Mouse (Mus musculus): Measurements from ENCODE around the gene Rab21.

Rab21 gene

DNA sequence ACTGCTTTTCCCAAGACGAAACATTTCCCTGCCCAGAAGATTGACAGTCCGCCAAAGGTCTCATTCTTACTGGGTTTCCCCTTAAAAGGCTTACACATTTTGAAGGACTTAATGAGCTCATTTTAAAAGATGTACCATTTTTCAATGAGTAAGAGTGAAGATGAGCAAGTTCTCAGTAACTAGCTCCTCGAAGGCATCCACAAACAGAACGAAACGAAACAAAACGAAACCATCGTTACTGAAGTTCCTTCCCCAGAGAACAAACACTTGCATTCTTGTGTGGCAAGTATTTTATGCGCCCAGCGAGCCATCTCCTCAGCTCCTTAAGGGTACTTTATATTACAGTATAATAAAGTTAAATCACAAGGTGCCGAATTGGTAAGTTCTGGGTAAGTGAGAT is 34.0 kb downstream of the Rab21 start:
- DNase-seq (ENCODE audit: low spot score in 2 of 2), result no peak

DNA sequence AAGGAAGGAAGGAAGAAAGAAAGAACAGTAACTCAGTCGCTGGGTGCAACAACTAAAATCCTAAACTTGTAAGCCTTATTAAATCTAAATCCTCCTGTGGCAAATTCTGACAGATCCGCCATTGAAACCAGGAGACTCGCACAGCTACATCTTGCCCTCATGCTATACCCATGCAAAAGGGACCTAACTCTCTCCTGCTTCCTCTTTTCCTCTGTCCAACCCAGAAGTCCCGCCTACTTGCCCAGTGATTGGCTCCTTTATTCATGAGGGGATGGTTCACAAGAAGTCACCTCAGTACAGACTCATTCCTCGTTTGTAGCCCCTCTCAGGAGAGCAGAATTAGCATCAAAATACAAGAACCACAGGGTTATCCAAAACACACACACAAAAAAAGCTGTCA is 43.7 kb downstream of the Rab21 start:
- DNase-seq (ENCODE audit: low spot score in 2 of 2), result no peak

DNA sequence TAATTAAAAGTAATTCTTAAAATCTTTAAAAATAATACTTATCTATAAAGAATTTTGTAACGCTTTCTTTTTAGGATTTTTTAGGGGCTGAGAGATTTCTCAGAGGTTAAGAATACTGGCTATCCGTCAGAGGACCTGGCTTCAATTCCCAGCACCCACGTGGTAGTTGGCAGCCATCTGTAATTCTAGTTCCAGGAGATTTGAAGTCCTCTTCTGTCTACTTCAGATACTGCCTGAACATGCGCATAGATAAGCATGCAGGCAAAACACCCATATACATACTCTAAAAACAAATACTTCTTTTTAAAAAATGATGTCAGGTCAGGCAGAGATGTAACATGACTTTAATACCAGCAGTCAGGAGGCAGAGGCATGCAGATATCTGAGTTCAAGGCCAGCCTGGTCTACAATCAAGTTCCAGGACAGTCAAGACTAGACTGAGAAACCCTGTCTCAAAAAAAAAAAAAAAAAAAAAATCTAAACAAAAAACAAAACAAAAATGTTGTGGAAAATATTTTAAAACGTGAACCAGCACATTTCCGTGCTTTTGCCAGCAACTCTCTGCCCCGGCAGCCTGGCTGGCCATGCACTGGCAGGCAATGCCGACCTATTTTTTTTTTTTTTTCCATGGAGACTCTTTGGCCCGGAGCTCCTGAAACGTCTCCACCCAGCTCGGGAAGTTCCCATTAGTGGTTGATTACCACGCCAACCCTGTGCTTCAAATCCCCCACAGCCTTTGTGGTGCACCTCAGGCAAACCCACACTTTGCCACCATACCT is 44.6 kb downstream of the Rab21 start:
- DNase-seq (ENCODE audit: low spot score in 2 of 2), result no peak

DNA sequence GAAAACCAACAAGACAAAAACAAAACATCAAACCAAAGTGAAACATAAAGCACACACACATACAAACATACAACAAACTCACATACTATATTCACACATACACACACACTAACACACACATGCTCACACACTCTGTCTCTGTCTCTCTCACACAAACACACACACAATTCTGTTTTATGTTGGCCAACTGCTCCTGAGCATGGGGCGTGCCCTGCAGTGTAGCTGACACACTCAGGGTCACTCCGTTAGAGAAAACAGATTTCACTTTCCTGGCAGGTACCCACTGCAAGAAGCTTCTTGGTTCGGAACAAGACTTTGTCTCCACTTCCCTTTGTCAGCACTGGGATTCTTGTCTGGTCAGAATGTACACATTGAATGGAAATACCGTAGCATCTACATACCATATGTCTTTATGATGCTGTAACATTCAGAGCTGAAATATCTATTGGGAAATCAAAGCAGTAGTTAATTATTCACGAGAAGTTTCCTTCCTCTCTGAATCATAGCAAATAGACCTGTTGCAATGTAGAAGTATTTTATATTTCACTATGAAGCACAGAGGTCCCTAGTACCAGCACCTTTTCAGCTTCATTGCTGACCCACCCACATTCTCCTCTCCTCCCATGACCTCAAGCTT is 52.4 kb downstream of the Rab21 start:
- no peak for DNase-seq (ENCODE audit: low spot score in 2 of 2)

DNA sequence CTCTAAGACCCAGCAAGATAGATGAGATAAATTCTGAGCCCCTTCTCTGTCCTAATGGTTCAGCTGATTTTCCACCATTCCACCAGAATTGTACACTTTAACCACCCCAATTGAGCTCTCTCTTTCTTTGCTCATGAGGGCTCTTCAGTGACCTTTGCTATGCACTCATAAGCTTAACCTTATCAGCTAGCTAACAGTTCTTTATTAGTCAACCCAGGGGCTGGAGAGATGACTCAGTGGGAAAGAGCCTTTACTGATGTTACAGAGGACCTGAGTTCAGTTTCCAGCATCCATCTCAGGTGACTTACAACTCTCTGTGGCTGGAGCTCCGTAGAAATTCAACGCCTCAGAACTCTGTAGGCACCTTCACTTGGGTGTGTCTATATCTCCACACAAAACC is 53.1 kb downstream of the Rab21 start:
- DNase-seq (ENCODE audit: low spot score in 2 of 2), result no peak

- DNase-seq (ENCODE audit: low spot score in 2 of 2), result no peak
These were observed 54.0 kb downstream of the Rab21 start for GRCm38 (mm10) chr10:115261428-115261827.

DNA sequence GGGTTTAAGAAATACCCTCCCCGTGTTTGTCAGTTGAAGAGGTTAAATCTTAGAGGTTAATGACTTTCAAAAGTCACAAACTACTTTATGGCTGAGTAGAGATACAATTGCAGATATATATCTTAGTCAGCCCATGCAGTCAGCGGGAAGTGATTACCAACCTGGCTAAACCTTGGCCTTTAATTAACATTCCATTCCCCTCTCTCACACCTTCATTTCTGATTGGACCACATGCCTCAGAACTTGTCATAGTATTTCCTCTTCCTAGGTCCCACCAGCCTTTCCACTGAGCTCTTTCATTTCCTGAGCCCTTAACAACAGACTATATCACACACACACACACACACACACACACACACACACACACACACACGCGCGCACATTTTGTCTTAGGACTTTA is 59.2 kb downstream of the Rab21 start:
- no peak for DNase-seq (ENCODE audit: low spot score in 2 of 2)

DNA sequence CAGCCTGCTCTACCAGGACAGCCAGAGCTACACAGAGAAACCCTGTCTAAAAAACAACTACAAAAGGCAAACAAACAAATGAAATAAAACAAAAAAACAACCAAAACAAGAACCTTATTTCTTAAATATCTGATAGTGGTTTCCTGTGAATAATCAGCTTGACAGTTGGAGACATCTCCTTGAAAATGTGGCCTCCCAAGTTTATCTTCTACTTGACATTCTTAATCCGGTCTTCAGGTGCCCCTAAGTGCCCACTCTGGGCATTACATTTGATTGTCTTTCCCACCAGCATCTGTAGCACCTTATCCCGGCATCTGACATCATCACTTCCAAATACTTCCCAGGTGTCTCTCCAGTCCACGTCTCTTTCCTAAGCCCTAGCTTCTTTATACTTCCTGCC is 61.9 kb downstream of the Rab21 start:
- no peak for DNase-seq (ENCODE audit: low spot score in 2 of 2)

DNA sequence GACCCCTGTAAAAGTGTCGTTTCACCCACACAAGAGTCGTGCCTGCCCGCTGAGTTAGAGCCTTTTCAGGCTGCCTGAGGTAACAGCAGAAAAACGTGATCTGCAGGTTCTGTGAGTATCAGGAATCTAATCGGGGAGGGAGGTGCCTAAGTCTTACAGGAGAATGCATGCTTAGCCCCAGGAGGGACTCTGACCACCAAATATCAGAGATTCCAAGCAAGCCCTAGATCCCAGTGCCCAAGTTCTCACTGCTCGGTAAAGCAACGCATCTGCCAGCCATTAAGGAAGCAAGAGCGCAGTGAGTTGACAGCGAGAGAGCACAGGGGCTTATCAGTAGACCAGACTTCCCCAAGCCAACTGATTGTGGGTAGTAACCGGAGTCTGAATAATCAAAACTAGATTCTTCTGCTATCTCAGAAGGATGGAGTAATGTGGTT is 63.1 kb downstream of the Rab21 start:
- no peak for DNase-seq (ENCODE audit: low spot score in 2 of 2)

DNA sequence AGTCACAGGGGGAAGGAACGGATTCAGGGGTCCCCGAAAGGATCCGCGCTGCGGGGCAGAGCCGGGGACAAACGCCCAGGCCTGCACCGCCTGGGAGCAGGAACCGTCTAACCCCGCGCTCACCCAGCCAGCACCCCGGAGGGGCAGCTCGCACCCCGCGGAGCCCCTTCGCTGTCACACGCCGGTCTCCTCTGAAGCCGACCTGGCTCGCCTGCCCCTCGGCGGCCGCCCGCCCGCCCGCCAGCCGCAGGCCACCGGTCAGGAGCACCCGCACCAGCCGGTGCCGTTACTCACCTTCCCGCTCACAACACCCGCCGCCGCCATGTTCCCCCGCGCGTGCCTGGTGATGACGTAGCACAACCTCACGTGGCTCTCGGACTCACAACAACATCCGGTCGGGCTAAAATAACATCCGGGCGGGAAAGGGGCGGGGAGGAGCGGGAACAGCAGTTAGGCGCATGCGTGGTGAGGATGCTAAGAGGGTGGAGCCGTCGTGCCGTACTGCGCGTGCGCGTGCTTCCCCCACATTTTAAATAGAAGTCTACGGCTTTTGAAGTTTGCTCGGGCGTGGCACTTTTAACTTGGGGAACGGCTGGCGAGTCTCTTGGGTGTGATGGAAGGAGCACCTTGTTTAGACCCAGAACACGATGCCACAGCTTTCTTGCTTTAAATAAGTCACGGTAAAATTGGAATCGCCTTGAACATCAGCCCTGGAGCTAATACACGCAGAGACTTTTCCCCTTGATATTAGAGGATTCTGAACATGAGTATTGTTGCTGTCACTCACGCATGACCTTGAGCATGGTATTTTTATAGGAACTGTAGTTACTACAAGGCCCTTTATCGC is 64.1 kb downstream of the Rab21 start, which contains the start of gene Tbc1d15:
Tbc1d15 (minus strand) TSS at position 380 of the 847 bp plus-strand sequence.
- peak; percentile 93 to 96 for DNase-seq (ENCODE audit: low spot score in 2 of 2)

- no peak for DNase-seq (ENCODE audit: low spot score in 2 of 2)
These were observed 64.9 kb downstream of the Rab21 start for GRCm38 (mm10) chr10:115250235-115251087.

DNA sequence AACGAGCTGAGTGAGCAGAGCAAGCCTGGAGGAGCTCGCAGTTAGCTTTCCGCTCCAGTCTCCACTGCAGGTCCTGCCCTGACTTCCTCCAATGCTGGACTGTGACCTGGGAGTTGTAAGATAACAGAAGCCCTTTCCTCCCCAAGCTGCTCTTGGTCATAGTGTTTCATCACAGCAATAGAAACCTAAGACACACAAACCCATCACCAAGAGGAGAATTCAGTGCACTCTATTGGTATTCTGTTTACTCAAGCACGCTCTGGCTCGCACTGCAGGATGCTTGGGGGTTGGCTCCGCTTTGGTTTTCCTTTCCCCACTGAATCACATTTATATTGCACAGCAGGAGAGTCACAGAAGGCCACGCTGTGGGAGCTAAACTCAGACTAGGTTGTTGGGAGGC is 67.4 kb downstream of the Rab21 start:
- no peak for DNase-seq (ENCODE audit: low spot score in 2 of 2)

GRCm38 (mm10) chr10:115245488-115245887 is 69.9 kb downstream of the Rab21 start:
- DNase-seq (ENCODE audit: low spot score in 2 of 2), result no peak

DNA sequence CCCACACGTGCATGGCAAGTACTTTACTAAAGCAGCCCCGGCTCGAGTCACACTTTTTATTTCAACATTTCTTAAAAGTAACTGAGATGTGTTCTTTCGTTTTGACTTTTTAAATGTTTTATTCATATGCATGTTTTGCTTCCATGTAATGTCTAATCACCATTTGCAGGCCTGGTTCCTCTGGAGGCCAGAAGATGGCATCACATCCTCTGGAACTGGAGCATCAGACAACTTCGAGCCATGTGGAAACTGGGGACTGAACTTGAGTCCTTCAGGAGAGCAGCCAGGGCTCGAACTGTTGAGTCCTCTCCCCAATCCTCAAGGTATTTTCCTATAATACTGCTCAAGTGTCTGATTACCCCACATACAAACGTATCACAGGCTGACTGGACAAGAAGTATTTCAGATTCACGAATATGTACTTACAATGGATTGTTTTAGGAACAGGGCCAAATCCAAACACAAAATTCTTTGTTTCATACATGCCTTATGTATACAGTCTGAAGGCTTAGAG is 74.3 kb downstream of the Rab21 start:
- DNase-seq (ENCODE audit: low spot score in 2 of 2), result no peak

DNA sequence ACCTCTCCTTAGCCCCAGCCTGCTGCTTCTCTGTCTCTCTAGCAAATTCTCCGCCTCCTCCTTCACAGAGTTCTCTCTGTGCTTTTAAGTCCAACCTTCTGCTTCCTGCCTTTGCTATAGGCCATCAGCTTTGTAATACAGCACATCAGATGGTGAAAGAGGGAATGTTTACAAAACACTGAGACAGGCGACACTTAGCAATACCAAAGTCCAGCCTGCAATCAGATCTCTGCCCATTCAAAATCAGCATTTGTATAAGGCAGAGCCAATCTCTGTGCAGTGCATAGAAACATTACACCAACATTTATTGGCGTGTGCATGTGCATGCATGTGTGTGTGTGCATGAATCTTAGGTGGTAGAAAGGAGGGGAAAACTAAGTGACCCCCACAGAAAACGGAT is 77.5 kb downstream of the Rab21 start:
- no peak for DNase-seq (ENCODE audit: low spot score in 2 of 2)

Measured in cerebellum, postnatal 4 days (tissue).